Mouse (Mus musculus) olfactory bulb, adult 2 months (tissue): ENCODE measurements around the gene Mlxipl. TPM values are rescaled to one million over a fixed set of nuclear protein-coding genes. Genes with fewer than 3 reads are reported as not detected.
A peak's percentile ranks its signal among the peaks of the same experiment; 100 is the strongest.

Experiments
- H3K27ac ChIP-seq: fragments of 200-500 bp; 2 replicates; pipeline ENCODE4 v1.5.1; 2012; ENCODE audit warnings: low read depth, low read length; ENCODE audit not compliant: insufficient read depth
- H3K4me1 ChIP-seq: fragments of 200-500 bp; 2 replicates; pipeline ENCODE4 v1.6.1; 2012; ENCODE audit warnings: low read length; ENCODE audit not compliant: control insufficient read depth, insufficient read depth
- H3K4me3 ChIP-seq: fragments of 200-500 bp; 2 replicates; pipeline ENCODE4 v1.5.1; 2012; ENCODE audit warnings: mild to moderate bottlenecking, low read depth, low read length, moderate library complexity; ENCODE audit not compliant: insufficient read depth
- CTCF ChIP-seq: fragments of 200-500 bp; IDR thresholded peaks from 2 replicates; pipeline ENCODE4 v1.5.1; 2012; ENCODE audit warnings: low read depth, mild to moderate bottlenecking, low read length, moderate library complexity; ENCODE audit not compliant: insufficient read depth
- POLR2A ChIP-seq: fragments of 200-500 bp; IDR thresholded peaks from 2 replicates; pipeline ENCODE4 v1.6.1; 2012; ENCODE audit warnings: mild to moderate bottlenecking, low read depth, low read length, moderate library complexity; ENCODE audit not compliant: insufficient read depth
- WGBS: fragments of 180-500 bp; shearing (Covaris S2); methylation state at CpG from one replicate; pipeline ENCODE4 v1.1.7; 2018; 5-methylcytosine and 5-hydroxymethylcytosine counted together
- polyA plus RNA-seq: library from polyadenylated mRNA; stranded (reverse); fragments of >200 nt; gene quantifications from 2 replicates; pipeline ENCODE4 v1.2.4, GENCODE M21; 2012; ENCODE audit warnings: low replicate concordance; ENCODE audit not compliant: missing spikeins, insufficient read depth, insufficient read length

Mlxipl gene
- polyA plus RNA-seq, 1 experiment = not detected

DNA sequence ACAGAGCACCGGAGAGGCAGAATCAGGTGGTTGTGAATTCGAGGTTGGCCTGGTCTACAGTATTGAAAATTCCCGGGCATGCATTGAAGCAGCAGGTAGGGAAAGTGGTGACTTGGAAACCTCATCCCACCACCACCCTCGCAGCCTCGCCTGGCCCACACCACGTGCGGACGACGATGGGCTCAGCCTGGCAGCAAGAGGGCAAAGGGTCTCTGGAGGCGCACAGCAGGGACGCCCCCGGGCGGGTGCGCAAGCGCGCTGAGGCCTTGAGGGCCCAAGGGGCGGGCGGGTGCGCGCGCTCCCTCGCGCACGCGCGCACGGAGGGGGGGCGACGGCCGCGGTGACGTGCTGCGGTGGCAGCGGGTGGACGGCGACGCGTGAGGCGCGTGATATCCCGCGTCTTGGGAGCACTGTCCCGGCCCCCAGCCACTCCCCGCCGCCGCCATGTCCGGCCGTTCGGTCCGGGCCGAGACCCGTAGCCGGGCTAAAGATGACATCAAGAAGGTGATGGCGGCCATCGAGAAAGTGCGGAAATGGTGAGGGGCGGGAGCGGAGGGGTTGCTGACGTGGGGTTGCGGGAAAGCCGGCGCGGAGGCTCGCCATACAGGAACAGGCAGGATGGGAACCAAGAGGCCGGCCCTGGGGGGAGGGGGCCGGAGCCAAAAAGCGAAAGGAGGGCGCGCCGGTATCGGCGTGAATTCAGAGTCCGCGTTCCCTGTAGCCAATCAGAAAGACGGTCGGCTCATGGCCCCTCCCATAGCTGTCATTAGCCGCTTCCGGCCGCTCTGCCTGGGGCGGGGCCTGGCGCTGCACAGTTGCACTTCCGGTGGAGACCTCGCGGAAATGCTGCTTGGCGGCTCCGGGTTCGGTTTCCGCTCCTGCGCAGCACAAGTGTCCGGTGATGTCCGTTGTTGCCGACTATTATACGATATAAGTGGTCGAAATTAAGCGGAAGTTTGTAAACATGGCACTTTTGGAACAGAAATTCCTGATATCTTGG lies 78.7 kb downstream of the Mlxipl start, which contains the start of gene Bcl7b:
Gene Bcl7b, plus strand, starts transcription at position 221 of the 1,000 bp plus-strand sequence.
- 1% methylated on average over 90 of the region's 95 CpGs for WGBS

DNA sequence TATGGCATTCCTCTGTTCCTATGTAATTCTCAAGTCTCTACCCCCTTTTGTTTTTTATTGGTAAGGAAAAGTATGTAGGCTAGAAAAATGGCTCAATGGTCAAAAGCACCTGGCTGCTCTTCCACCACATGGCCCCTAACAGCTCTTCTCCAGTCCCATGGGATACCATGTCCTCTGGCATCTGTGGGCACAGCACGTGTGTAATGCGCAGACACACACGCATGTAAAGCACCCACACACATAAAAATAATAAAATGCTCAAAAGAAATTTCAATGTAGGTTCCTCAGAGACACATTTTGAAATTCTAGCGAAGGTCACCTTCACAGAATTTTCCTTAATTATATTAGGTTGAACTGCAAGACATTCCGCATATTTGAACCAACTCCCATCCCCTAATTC lies 79.8 kb downstream of the Mlxipl start:
- no peak for TF ChIP-seq CTCF
- no peak for TF ChIP-seq POLR2A
- Histone ChIP-seq H3K4me3 (peak overlapping the region; percentile 55), H3K27ac (no peak overlapping the region), H3K4me1 (peaks cover 8% of the 10 kb centered on the region)
- 89% methylated on average over 5 of the region's 5 CpGs for WGBS

More for the DNA sequence above, 78.7 kb downstream of the Mlxipl start, which contains the start of gene Bcl7b:
- peak within 1 kb of the TSS; percentile 90 for H3K27ac ChIP-seq
- peaks cover 8% of the 10 kb centered on the region for H3K4me1 ChIP-seq
- TF ChIP-seq CTCF (no peak), POLR2A (peak; percentile 87; the same call in 1 of the 2 replicates)
- peak within 1 kb of the TSS; percentile 55 for H3K4me3 ChIP-seq

DNA sequence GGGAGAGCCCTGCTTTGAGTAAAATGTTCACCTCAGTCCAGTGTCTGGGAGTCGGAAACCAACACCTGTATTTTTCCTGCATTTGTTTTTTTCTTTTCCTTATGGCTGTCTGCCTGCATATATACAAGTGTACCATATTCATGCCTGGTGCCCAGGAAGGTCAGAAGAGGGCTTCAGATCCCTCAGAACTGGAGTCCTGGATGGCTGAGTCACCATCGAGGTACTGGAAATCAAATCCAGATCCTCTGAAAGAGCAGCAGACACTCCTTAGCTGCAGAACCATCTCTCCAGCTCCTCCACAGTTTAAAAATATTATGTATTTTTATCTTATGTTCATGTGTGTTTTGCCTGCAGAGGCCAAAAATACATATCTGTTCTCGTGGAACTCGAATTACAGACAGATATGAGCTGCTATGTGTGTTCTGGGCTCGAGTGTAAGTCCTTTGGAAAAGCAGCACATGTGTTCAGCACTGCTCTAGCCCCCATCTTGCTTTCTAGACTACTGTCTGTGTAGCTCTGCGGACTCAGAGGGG lies 82.1 kb downstream of the Mlxipl start:
- no peak overlapping the region for H3K4me3 ChIP-seq
- H3K27ac ChIP-seq = no peak overlapping the region
- whole genome bisulfite sequencing = 89% methylated on average over 6 of the region's 6 CpGs
- H3K4me1 ChIP-seq = peaks cover 8% of the 10 kb centered on the region
- TF ChIP-seq POLR2A (no peak), CTCF (no peak)

DNA sequence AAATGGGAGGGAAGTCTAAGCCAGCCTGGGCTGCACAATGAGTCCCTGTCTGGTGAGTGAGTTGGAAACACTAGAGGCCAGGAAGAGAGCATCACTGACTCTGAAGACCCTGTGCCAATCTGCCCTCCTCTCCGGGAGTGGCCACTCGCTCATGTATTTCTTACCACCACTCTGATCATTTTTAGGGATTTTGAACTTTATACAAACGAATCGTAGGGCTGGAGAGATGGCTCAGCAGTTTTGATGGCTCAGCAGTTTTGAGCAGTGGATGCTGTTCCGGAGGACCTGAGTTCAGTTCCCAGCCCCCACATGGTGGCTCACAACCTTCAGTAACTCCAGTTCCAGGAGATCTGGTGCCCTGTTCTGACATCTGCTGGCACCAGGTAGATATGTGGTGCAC lies 83.3 kb downstream of the Mlxipl start:
- no peak overlapping the region for H3K27ac ChIP-seq
- peaks cover 6% of the 10 kb centered on the region for H3K4me1 ChIP-seq
- WGBS = 91% methylated on average over 5 of the region's 5 CpGs
- no peak overlapping the region for H3K4me3 ChIP-seq
- TF ChIP-seq CTCF (no peak), POLR2A (no peak)

DNA sequence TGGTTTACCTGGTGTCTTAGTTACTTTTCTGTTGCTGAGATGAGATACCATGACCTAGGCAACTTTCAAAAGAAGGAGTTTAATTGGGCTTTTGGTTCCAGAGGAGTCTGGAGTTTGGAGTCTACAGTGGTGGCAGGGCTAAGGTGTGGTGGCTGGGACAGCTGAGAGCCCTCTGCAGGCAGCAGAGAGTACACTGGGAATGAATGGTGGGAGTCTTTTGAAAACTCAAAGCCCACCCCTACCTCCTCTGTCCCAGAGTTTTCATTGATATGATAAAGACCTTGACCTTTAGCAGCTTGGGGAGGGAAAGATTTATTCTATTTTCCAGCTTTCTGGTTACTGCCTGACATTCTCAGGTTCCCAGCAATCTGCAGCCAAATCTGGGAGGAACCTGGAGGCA lies 85.4 kb downstream of the Mlxipl start:
- Histone ChIP-seq H3K4me1 (peaks cover 2% of the 10 kb centered on the region; the same call in 1 of the 2 replicates), H3K4me3 (no peak overlapping the region), H3K27ac (no peak overlapping the region)
- TF ChIP-seq CTCF (no peak), POLR2A (no peak)

DNA sequence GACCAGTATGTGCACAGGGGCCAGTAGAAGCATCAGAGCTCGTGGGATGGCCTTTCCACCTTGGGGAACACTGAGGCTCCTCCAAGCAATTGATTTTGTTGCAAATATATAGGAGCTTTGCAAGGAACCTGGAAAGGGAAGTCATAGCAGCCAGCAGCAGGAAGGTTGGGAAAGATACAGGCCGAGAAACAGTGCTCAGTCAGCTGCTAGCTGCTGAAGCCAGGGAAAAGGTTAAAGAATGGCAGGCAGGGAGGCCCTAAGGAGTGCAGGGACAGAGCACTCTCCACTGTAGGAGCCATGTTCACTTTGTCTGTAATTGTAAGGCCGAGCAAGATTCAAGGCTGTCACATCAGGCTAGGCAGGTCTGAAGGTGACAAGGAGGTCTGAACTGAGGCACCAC lies 88.8 kb downstream of the Mlxipl start:
- H3K4me1 ChIP-seq = peaks cover 3% of the 10 kb centered on the region
- no peak overlapping the region for H3K4me3 ChIP-seq
- H3K27ac ChIP-seq = no peak overlapping the region
- 84% methylated on average over 3 of the region's 3 CpGs for WGBS
- TF ChIP-seq POLR2A = no peak
- no peak for TF ChIP-seq CTCF

DNA sequence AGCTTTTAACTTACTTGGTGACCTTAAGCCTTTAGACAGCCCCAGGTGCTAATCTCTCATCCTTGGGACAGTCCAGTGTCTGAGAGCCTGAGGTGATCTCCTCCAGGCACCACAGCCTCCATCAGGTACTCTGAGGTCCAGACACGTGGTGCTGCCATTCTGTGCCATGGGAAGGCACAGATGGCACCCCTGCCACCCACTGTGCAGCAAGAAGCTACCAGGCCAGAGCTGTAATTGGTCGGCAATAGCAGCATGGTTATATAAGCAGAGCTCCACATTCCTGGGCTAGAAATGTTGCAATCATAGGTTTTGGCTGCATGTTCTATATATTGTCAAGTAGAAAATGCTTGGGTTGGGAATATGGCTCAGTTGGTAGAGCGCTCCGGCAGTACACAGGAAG lies 89.3 kb downstream of the Mlxipl start:
- 64% methylated on average over 4 of the region's 4 CpGs for WGBS
- H3K27ac ChIP-seq = no peak overlapping the region
- TF ChIP-seq CTCF (no peak), POLR2A (no peak)
- no peak overlapping the region for H3K4me3 ChIP-seq
- peaks cover 4% of the 10 kb centered on the region for H3K4me1 ChIP-seq

DNA sequence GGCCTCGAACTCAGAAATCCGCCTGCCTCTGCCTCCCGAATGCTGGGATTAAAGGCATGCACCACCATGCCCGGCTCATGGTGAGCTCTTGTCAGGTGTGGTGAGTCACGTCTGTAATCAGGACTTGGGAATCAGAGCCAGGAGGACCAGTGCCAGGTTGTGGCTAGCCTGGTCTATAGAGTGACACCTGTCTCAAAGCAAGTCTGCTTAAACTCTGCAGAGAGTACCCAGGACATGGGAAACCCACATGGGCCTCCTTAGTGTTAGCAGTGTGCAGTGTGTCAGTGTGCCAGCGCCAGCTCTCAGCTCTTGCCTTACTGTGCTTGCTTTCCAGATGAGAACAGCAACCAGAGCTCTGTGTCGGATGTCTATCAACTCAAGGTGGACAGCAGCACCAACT lies 89.9 kb downstream of the Mlxipl start:
- TF ChIP-seq CTCF (no peak), POLR2A (no peak)
- H3K27ac ChIP-seq = no peak overlapping the region
- H3K4me3 ChIP-seq = no peak overlapping the region
- 87% methylated on average over 7 of the region's 7 CpGs for WGBS
- peaks cover 4% of the 10 kb centered on the region for H3K4me1 ChIP-seq

DNA sequence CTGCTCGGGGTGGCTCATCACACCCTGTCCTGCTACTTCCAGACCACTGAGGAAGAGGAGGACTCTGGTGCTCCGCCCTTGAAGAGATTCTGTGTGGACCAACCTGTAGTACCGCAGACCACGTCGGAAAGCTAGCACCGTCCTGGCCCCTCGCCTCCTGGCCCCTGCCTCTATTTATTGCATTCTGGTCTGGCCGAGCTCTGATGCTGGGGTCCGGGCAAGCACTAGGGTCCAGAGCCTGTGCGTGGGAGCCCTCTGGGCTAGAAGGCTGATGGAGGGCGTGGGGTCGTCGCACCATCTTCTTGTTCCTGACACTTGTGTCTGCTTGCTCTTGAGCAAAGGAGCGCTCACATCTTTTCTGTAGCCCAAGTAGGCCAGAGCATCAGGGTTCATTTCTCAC lies 91.1 kb downstream of the Mlxipl start:
- Histone ChIP-seq H3K4me3 (no peak overlapping the region), H3K4me1 (peaks cover 4% of the 10 kb centered on the region), H3K27ac (no peak overlapping the region)
- no peak for TF ChIP-seq CTCF
- no peak for TF ChIP-seq POLR2A
- WGBS = 97% methylated on average over 14 of the region's 14 CpGs
